Mouse (Mus musculus) adrenal gland, adult 8-10 months (tissue): ENCODE results near the gene Stx16. TPM values are rescaled to one million over a fixed set of nuclear protein-coding genes. Genes with fewer than 3 reads are reported as not detected.

Experiments used
- DNase-seq: peaks from one replicate; pipeline ENCODE4 v3.0.0; 2022
- total RNA-seq, 4 experiments: library from RNA; stranded (reverse); gene quantifications; 2 replicates each; pipeline ENCODE4 v1.2.4; 2022

Gene Stx16
- total RNA-seq, 4 experiments from 2014 or later: 52.0 to 61.3 (median 55.4) TPM

- DNase-seq: no peak
Measured at GRCm38 (mm10) chr2:174126522-174127375, 50.6 kb downstream of the Stx16 start.

GRCm38 (mm10) chr2:174127376-174127713 lies 51.2 kb downstream of the Stx16 start:
- DNase-seq: no peak

- no peak for DNase-seq
Measured at GRCm38 (mm10) chr2:174128926-174129325, 52.8 kb downstream of the Stx16 start.

- DNase-seq: no peak
Measured at GRCm38 (mm10) chr2:174130468-174131097, 54.5 kb downstream of the Stx16 start.

GRCm38 (mm10) chr2:174132413-174132969 lies 56.4 kb downstream of the Stx16 start:
- no peak for DNase-seq

Other genes with a start within 250 kb of the Stx16 start
- 10 to 100 TPM; 57.3 to 68.1 (median 62.5) TPM for gene Npepl1, start 34.0 kb downstream of the Stx16 start, total RNA-seq
- 1,000 to 10,000 TPM; 2,052 to 2,625 (median 2,313) TPM for gene Gnas, start 208.0 kb downstream of the Stx16 start, total RNA-seq